Mouse (Mus musculus): ENCODE measurements around the gene Mif.

Gene Mif

DNA sequence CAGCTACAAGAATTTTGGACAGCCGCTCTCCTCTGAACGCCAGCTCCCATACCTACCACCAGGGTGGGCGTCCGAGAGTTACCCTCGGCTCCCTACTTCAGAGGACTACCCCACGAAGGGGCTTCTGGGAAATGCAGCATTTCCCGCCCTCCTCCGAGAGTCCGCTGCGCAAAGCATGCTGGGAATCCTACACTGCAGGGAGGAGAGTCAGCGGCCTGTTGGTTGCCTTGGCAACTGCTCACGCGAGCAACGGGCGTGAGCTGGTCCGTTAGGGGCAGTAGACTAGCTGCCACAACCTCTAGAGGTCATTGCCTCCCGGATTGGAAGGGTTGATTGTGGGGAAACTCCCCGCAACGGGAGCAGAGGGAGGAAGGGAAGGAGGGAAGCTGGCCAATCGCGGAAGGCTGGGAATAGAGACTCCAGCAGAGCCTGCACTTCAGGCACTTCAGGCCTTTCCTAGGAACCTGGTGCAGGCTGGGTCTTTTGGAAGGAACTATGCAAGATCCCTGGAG lies 22.7 kb downstream of the Mif start, which contains the start of gene Gstt2:
Gstt2 (minus strand) TSS at position 177 of the 512 bp plus-strand sequence.
- peak; percentile 89 to 94 for DNase-seq (ENCODE audit: low spot score in 2 of 2)

DNA sequence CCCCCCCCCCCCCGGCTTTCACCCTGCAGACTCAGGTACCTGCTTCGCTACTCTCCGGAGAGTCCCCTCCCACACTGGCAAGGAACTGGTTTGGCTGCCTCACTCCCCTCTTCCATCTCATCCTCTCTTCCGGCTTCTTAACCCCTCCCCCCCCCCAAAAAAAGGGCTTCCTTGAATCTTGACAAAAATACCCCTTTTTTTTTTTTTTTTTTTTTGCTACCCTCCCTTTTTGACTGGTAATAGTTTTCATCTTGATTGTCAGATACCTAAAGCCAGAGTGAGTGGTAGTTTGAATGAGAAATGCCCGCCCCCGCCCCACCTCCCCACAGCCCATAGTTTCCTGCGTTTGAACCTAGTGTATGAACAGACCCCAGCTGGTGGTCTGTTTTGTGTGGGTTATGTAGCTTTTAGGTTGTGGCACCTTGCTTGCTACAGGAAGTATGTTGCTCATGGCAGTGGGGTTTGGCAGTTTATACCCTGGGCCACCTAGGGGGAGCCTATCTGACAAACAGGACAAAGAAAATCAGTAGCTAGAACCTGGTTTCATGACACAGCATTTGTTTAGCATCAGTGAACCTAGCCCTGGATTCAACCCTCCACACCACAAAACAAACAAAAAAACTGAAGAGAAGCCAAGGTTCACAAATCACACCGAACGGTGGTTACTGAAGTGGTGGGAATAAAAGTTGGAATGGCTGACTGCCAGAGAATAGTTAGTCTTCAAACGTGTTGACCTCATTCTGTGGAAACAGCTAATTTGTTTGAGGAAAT lies 24.1 kb downstream of the Mif start:
- peak in 1 of 2 experiments; percentile 34 for DNase-seq (ENCODE audit: low spot score in 2 of 2)

DNA sequence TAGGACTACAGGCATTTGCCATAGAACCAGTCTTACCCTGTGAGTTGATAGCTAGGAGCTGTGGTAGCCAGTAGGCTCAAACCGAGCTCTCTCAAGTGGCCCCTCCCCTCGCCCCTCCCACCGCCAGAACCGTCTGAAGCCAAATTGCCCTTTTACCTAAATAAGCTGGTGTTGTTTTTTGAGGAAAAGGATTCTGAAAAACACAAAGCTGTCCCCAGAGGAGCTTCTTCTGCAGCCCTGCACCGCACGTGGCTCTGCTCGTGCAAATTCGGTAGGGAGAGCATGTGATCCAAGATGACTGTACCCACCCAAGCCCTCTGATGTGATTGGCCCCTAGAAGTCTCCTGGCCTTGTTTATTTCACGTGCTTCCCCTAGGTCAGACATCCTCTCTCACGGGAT lies 24.7 kb downstream of the Mif start:
- DNase-seq (ENCODE audit: low spot score in 2 of 2) = peak; percentile 75 to 81

DNA sequence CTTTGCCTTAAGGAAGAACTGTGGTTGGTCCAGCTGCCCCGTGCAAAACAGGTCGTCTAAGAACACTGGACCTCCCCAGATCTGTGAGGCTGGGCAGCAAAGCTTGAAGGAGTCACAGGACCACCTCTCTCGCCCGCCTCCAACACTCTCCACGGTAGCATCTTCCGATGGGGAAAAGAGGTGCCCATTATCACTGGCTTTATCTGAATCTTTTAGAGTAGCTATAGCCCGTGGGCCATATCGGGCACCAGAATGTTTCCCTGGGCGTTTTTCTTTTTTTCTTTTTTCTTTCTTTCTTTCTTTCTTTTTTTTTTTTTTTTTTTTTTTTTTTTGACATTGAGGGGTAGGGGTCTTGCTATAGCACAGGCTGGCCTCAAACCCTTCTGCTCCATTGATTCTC lies 25.3 kb downstream of the Mif start:
- DNase-seq (ENCODE audit: low spot score in 2 of 2) = no peak

DNA sequence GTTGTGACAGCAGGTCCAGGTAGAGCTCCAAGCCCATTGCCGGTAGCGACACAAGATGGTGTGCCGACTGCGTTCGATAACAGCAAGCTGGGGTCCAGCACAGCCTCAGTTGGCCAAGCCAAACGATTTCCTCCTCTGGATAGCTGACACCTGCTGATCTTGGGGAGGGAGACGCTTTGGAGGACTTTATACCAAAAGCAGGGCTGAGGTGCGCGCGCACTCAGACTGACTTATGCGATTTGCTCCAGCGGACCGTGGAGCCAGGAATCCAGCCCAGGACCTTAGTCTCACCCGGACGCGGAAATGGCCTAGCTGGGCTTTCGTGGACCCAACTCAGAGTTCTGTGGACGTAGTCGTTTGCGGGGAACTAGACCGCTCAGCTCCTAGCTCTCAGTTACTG lies 25.8 kb downstream of the Mif start:
- peak; percentile 77 to 90 for DNase-seq (ENCODE audit: low spot score in 2 of 2)

DNA sequence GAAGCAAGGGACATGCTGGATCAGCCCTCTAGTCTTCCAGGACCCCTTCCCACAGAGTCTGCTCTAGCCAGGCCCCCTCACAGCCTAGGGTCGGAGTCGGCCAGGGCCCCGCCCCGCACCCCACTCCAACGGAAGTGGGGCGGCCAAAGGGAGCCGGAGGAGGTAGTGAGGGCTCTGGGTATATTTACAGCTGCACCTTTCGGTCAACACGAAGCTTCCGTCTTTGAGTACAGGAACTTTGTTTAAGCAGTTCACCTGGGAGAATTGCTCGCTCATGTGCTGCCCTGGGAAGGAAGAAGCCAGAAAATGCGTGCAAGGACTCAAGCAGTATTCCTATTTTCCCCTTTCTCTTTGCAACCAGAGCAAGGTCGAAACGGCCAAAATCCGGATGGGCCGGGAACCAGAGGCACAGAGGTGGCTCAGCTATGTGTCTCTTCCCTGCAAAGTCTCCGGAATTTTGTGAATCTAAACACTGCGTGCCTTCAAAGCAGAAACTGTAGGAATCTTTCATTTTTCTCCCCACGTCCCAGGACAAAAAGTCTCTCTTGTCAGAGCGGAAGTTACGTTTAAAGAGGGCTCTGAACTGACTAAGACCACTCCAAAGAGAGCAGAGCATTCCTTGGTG lies 26.5 kb downstream of the Mif start:
- DNase-seq (ENCODE audit: low spot score in 2 of 2) = peak in 1 of 2 experiments; percentile 40

DNA sequence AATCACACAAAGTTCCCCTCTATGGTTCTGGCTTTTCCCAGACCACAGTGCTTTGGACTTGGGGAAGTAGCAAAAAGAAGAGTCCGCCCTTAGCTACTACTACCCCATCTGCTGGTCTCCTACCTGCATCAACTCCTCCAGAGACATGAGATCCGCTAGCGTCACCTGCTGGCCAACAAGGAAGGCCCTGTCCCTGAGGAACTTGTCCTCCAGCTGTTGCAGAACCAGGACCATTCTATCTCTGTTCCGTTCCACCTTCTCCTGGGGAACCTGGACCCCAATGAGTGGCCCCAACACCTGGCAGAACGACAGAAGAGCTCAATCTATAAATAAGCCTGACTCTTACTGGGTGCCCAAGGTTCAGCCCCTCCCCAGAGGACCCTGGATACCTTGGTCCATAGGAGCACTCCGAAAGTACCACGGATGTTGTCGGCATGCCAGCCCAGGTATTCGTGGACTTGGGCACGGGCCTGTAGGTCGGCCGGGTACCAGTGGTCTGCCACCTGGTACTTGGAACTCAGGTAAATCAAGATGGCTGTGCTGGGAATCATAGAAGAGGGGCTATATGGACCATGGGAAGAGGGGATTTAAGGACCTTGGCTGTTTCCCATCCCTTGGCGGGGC lies 27.7 kb downstream of the Mif start:
- DNase-seq (ENCODE audit: low spot score in 2 of 2) = peak; percentile 71 to 86

DNA sequence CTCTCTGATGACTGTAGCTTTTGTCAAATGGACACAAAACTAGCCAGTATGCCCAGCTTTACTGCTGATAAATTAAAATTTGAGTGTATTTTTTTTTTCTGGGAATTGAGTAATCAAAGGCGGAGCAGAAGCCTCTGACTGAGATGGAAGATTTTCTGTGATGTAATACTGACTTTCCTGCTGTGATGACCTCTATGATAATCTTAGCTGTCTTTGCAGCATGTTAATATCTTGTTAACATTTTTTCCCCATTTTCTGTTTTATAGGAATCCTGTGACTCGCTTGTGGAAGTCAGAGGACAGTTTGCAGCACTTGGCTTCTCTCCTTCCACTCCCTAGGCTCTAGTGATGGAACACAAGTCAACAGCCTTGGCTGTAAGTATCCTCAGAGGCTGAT lies 29.8 kb downstream of the Mif start:
- DNase-seq (ENCODE audit: low spot score in 2 of 2) = no peak

DNA sequence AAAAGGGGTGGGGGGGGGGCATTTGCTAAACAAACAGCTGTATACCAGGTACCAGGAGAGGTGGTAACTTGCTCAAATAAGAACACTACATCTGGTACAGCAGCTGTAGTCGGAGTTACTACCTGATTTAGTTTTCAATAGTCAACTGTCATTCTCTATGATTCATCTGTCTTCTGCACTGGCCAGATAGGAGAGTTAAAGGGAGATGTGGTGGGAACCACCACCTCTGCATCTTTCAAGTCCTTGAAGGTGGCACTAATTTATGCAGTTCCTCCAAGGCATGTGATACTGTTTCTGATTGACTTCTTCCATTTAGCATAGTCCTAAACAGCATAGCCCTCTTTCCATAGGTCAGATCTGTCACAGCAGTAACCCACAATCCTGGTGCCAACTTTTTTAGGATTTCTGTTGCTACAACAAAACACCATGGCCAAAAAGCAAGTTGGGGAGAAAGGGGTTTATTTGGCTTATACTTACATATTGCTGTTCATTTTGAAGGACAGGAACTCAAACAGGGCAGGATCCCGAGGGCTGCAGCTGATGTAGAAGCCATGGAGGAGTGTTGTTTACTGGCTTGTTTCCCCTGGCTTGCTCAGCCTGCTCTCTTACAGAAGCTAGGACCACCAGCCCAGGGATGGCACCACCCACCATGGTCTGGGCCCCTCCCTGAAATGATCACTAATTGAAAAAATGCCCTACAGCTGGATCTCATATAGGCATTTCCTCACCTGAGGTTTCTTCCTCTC lies 30.3 kb downstream of the Mif start:
- DNase-seq (ENCODE audit: low spot score in 2 of 2) = no peak

DNA sequence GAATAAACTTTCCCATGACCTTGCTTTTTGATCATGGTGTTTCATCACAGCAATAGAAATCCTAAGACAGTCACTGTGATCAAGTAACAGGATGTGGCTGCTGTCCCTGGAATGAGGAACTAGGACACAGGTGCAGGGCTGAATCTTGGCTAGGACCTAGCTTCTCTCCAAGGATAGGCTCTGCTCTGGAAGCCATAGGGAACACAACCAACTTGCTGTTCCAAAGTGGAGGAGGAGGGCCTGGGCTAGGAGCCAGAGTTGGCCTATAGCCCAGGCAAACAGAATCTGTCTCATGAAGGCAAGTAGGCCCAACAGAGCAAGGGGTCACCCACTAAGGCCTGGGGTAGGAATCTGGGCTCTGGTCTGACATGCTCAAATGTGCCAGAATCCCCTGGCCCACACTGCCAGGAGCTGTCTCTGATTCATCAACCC lies 31.5 kb downstream of the Mif start:
- DNase-seq (ENCODE audit: low spot score in 2 of 2) = no peak

DNA sequence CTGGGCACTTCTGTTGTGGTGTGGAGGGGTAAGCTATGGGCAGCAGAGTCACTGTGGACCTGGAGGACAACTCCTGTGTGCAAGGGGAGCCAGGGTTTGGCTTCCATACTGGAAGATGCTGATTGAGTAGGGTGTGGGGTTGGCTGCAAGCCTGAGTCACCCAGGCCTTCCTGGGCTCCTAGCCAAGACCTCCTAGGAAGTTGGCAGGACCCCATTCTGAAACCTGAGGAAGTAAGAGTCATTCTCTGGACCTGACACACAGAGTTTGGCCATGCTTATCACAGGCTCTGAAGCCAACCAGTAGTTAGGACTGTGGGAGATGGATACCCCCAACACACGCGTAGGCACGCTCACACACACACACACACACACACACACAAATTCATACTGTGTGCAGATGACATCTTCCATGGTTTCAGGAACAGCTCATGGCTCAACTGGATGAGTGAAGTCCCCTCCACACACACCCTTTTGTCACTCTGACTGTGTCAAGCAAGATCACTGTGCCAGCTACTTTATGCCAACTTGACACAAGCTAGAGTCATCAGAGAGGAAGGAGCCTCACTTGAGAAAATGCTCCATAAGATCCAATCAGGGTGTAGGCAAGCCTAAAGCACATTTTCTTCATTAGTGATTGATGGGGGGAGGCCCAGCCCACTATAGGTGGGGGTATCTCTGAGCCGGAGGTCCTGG lies 32.2 kb downstream of the Mif start:
- DNase-seq (ENCODE audit: low spot score in 2 of 2) = no peak

DNA sequence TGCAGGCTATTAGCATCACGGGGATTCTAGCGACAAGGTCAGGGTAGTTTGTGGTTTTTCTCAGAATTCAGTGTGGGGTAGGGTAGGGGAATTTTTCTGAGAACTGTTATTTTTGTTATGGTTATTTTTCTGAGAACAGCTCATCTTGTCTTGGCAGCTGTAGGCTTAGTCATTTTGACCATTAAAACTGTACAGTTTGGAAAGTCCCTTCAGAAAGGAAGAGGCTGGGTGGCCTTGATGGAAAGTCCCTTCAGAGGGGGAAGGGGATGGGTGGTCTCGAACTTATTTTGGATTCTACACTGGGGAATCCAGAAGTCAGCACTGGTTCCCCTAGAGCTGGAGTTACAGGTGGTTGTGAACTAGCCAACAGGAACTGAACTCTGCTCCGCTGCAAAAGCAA lies 35.5 kb downstream of the Mif start:
- DNase-seq (ENCODE audit: low spot score in 2 of 2) = no peak

DNA sequence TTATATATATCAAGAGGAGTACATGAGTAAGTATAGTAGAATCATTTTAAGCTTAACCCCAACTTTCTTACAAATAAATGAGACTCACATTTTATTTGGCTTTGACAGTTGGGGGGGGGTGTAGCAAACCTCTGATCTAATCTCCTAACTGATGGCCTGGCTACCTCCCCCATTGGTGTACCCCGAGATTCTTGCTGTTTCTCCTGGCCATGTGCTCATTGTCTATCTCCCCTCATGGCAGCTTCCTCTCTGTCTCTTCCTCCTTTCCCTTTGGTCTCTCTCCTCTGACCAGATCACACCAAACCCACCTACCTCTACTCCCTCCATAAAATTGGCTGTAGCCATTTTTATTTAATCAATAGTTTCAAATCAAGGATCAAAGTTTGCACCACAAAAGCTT lies 36.3 kb downstream of the Mif start:
- no peak for DNase-seq (ENCODE audit: low spot score in 2 of 2)

DNA sequence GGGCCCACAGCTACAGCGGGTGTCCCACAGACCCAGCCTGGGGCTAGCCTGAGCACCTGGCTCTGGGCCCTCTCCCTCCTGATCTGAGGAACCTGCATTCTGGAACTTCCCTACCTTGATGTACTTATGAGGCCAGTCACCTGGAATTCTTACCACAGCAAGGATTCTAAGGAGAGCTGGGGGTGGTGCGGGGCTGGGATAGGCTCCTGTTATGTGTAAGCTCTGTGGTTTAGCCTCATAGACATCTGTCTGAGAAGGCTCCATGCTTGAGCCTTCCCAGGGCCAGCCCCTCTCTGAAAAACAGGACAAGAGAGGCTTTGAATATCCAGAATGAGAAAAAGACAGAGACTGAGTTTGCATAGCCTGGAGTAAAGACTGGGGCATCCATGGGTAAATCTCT lies 37.6 kb downstream of the Mif start, which contains the start of gene Gstt4:
Gstt4 (minus strand) TSS at position 101 of the 400 bp plus-strand sequence.
- no peak for DNase-seq (ENCODE audit: low spot score in 2 of 2)

DNA sequence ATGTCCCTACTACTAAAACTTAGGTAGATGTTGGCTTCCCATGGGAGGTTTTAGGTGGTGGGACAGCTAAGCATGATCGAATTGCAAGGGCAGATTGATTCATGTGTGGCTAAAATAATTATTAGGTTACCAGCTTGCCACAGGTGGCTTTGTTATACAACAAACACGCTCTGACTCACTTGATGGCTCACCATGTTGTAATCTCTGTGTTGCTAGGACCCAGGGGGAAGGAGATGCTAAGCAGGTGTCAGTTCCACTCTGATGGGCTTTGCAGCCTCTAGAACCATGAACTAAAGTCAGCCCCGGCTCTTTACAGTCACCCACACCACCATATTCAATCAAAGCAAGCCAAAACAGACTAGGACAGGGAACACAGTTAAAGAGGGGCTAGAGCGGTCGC lies 40.2 kb downstream of the Mif start:
- DNase-seq (ENCODE audit: low spot score in 2 of 2) = no peak

DNA sequence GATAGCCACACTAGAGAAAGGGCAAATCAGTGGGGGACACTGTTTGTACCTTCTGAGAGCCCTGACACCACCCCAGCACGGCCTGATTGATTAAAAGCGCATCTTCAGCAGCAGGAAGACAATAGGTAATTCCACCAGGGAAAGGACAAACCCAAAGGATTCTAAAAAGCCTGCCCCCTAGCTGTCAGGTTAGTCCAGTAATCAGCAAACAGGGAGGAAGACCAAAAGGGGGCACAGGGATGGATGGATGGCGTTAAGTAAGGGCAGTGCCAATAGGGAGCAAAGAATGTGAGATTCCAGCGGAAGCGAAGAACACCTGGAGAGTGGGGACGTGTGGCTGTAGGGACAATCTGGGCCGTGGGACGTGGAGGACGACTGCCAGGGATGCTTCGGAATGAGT lies 41.4 kb downstream of the Mif start:
- DNase-seq (ENCODE audit: low spot score in 2 of 2) = no peak

Measured in spleen, postnatal 4 days (tissue).